Mouse (Mus musculus): ENCODE measurements around the gene Xpot. TPM values are rescaled to one million over a fixed set of nuclear protein-coding genes. Genes with fewer than 3 reads are reported as not detected.

Xpot gene
- polyA plus RNA-seq, 1 experiment from 2014 or later: 25.6 TPM

Small RNA genes within 50 kb of the gene (microRNA-seq; reads per million reads assigned to microRNA genes)
- gene Gm24330: not detected

Other genes starting within 250 kb of the Xpot start
- gene Rassf3, start 150.0 kb downstream of the Xpot start, polyA plus RNA-seq (2015; fragmentation: Nextera tagmentation; extraction: Ambion mirVana): 6.7 and 7.1 TPM in 2 replicates
- 28.2 and 29.3 TPM in 2 replicates for gene Tbk1, start 39.5 kb downstream of the Xpot start, polyA plus RNA-seq (2015; fragmentation: Nextera tagmentation; extraction: Ambion mirVana)
- gene D930020B18Rik, start 15.3 kb upstream of the Xpot start, polyA plus RNA-seq (2015; fragmentation: Nextera tagmentation; extraction: Ambion mirVana): 0.17 and 0.23 TPM in 2 replicates
- 2.3 and 2.8 TPM in 2 replicates for gene BC048403, start 113.6 kb upstream of the Xpot start, polyA plus RNA-seq (2015; fragmentation: Nextera tagmentation; extraction: Ambion mirVana)